Mouse (Mus musculus) liver, adult 2 months (tissue): Measurements from ENCODE around the gene Bhlhe40. TPM values are rescaled to one million over a fixed set of nuclear protein-coding genes. Genes with fewer than 3 reads are reported as not detected.

ENCODE experiments used
- DNase-seq: peaks from one replicate; pipeline ENCODE4 v3.0.0-alpha.2; 2011; ENCODE audit warnings: low read depth, low spot score; ENCODE audit errors: extremely low read depth
- H3K27ac ChIP-seq: fragments of 200-500 bp; replicated peaks from 2 replicates; pipeline ENCODE4 v1.5.1; 2012; ENCODE audit warnings: low read depth, mild to moderate bottlenecking, control low read depth, inconsistent platforms, low read length; ENCODE audit not compliant: insufficient read depth
- H3K27me3 ChIP-seq: fragments of 200-500 bp; 2 replicates; pipeline ENCODE4 v1.6.1; 2012; ENCODE audit warnings: mild to moderate bottlenecking, moderate library complexity, low read length, inconsistent platforms; ENCODE audit not compliant: control insufficient read depth, insufficient read depth
- H3K36me3 ChIP-seq: fragments of 200-500 bp; 2 replicates; pipeline ENCODE4 v1.6.1; 2012; ENCODE audit warnings: low read length, inconsistent platforms; ENCODE audit not compliant: control insufficient read depth, insufficient read depth
- H3K4me1 ChIP-seq: fragments of 200-500 bp; 2 replicates; pipeline ENCODE4 v1.6.1; 2011; ENCODE audit warnings: low read length; ENCODE audit not compliant: control insufficient read depth, insufficient read depth
- H3K4me3 ChIP-seq: fragments of 200-500 bp; 2 replicates; pipeline ENCODE4 v1.5.1; 2011; ENCODE audit warnings: low read depth, mild to moderate bottlenecking, control low read depth, low read length, moderate library complexity; ENCODE audit not compliant: insufficient read depth
- H3K79me2 ChIP-seq: fragments of 200-500 bp; 2 replicates; pipeline ENCODE4 v1.6.1; 2012; ENCODE audit warnings: inconsistent platforms, mild to moderate bottlenecking, low read length, moderate library complexity; ENCODE audit not compliant: control insufficient read depth, insufficient read depth
- H3K9ac ChIP-seq: fragments of 200-500 bp; 2 replicates; pipeline ENCODE4 v1.6.1; 2012; ENCODE audit warnings: low read depth, mild to moderate bottlenecking, control low read depth, inconsistent platforms, low read length
- CTCF ChIP-seq: fragments of 200-500 bp; IDR thresholded peaks from 2 replicates; pipeline ENCODE4 v1.5.1; 2011; ENCODE audit warnings: low read depth, low read length, control low read depth
- POLR2A ChIP-seq: fragments of 200-500 bp; IDR thresholded peaks from 2 replicates; pipeline ENCODE4 v1.6.1; 2011; ENCODE audit warnings: low read length, control low read depth; ENCODE audit not compliant: insufficient read depth; ENCODE audit errors: extremely low read depth
- WGBS: fragments of 180-500 bp; shearing (Covaris S2); methylation state at CpG from one replicate; pipeline ENCODE4 v1.1.7; 2018; 5-methylcytosine and 5-hydroxymethylcytosine counted together
- polyA plus RNA-seq: library from polyadenylated mRNA; depleted of rRNA; stranded (reverse); fragments of >200 nt; gene quantifications from 2 replicates; pipeline ENCODE4 v1.2.3, GENCODE M21; 2012
- total RNA-seq: library from RNA; depleted of rRNA; stranded (reverse); fragments of >200 nt; gene quantifications from 2 replicates; pipeline ENCODE4 v1.2.3, GENCODE M21; 2014

Gene Bhlhe40
- total and polyA plus RNA-seq, 2 experiments, result 17.4 to 33.0 TPM

GRCm38 (mm10) chr6:108660878-108661389 lies 505 bp downstream of the Bhlhe40 start:
- Histone ChIP-seq H3K27me3 (no peaks in the 10 kb centered on the region), H3K4me1 (peaks cover 13% of the 10 kb centered on the region), H3K79me2 (no peaks in the 10 kb centered on the region; the same call in 1 of the 2 replicates), H3K27ac (peak overlapping the region; percentile 98), H3K9ac (peak overlapping the region; percentile 95), H3K36me3 (peaks cover 27% of the 10 kb centered on the region), H3K4me3 (peak overlapping the region; percentile 76)
- TF ChIP-seq POLR2A (no peak), CTCF (no peak)
- WGBS, result 1% methylated on average over 18 of the region's 18 CpGs
- peak; percentile 47 for DNase-seq

GRCm38 (mm10) chr6:108661412-108661811 lies 983 bp downstream of the Bhlhe40 start:
- H3K27me3 ChIP-seq, result no peaks in the 10 kb centered on the region
- under 1% methylated on average over 17 of the region's 17 CpGs for WGBS
- no peaks in the 10 kb centered on the region; the same call in 1 of the 2 replicates for H3K79me2 ChIP-seq
- TF ChIP-seq POLR2A, result 0 out of 2 replicates have a peak, but pooled peaks have one; percentile 11
- peak; percentile 96 for TF ChIP-seq CTCF
- H3K4me1 ChIP-seq, result peaks cover 13% of the 10 kb centered on the region
- H3K9ac ChIP-seq, result peak overlapping the region; percentile 95
- peak overlapping the region; percentile 76 for H3K4me3 ChIP-seq
- peak overlapping the region; percentile 98 for H3K27ac ChIP-seq
- DNase-seq, result peak; percentile 80
- peaks cover 30% of the 10 kb centered on the region for H3K36me3 ChIP-seq

GRCm38 (mm10) chr6:108661890-108662289 lies 1.5 kb downstream of the Bhlhe40 start:
- TF ChIP-seq CTCF (no peak), POLR2A (no peak)
- no peak for DNase-seq
- peak overlapping the region; percentile 76 for H3K4me3 ChIP-seq
- peak overlapping the region; percentile 98 for H3K27ac ChIP-seq
- H3K36me3 ChIP-seq, result peaks cover 32% of the 10 kb centered on the region
- no peaks in the 10 kb centered on the region; the same call in 1 of the 2 replicates for H3K79me2 ChIP-seq
- H3K9ac ChIP-seq, result peak overlapping the region; percentile 95
- peaks cover 15% of the 10 kb centered on the region for H3K4me1 ChIP-seq
- no peaks in the 10 kb centered on the region for H3K27me3 ChIP-seq
- WGBS, result 12% methylated on average over 6 of the region's 6 CpGs

GRCm38 (mm10) chr6:108662314-108663240 lies 2.1 kb downstream of the Bhlhe40 start:
- Histone ChIP-seq H3K9ac (peak overlapping the region; percentile 85), H3K27me3 (no peaks in the 10 kb centered on the region), H3K27ac (peak overlapping the region; percentile 88), H3K79me2 (no peaks in the 10 kb centered on the region; the same call in 1 of the 2 replicates), H3K36me3 (peaks cover 34% of the 10 kb centered on the region), H3K4me1 (peaks cover 18% of the 10 kb centered on the region), H3K4me3 (peak overlapping the region; percentile 76)
- TF ChIP-seq CTCF, result no peak
- 0 out of 2 replicates have a peak, but pooled peaks have one; percentile 15 for TF ChIP-seq POLR2A
- peak; percentile 83 for DNase-seq
- 17% methylated on average over 15 of the region's 15 CpGs for WGBS

GRCm38 (mm10) chr6:108663241-108664194 lies 3.1 kb downstream of the Bhlhe40 start:
- TF ChIP-seq POLR2A (no peak), CTCF (no peak)
- Histone ChIP-seq H3K27me3 (no peaks in the 10 kb centered on the region), H3K9ac (peak overlapping the region; percentile 75), H3K4me3 (peak overlapping the region; percentile 76), H3K79me2 (no peaks in the 10 kb centered on the region; the same call in 1 of the 2 replicates), H3K27ac (peak overlapping the region; percentile 62), H3K4me1 (peaks cover 19% of the 10 kb centered on the region), H3K36me3 (peaks cover 34% of the 10 kb centered on the region)
- DNase-seq, result peak; percentile 76
- WGBS, result 22% methylated on average over 8 of the region's 8 CpGs
